15 mouse cellular contexts compared by ENCODE assay signal in genomic region chr6:94814711-94815110, GRCm38 (mm10).
"Had no signal": no experiment of that assay in that cellular context is flagged by ENCODE, and none has a peak within 500 bp of the region (broad histone marks: within the 10 kb centered on the region; RNA-seq: fewer than 3 reads in every experiment).

No protein-coding gene starts in this region.

- H3K9ac ChIP-seq: kidney, embryonic 15.5 days; liver, embryonic 14.5 days had no signal

- H3K4me2 ChIP-seq: kidney, embryonic 15.5 days had no signal

- ATAC-seq: inflammation-experienced regulatory T-cells, adult 6 months; intestine, postnatal 0 days; lung, postnatal 0 days had no signal

- H3K36me3 ChIP-seq: kidney, embryonic 15.5 days; limb, embryonic 10.5 days; midbrain, embryonic 10.5 days had no signal

- DNase-seq: kidney, postnatal 25 days; lung, adult 2 months; lung, postnatal 4 days; right cerebral cortex, adult 18-20 months; thymus, postnatal 4 days had no signal

- H3K27ac ChIP-seq: kidney, embryonic 15.5 days; left cerebral cortex, adult 2 months; limb, embryonic 10.5 days; liver, embryonic 14.5 days; midbrain, embryonic 10.5 days; stomach, postnatal 0 days had no signal

- H3K9me3 ChIP-seq: kidney, embryonic 15.5 days; limb, embryonic 10.5 days; midbrain, embryonic 10.5 days had no signal

- H3K4me3 ChIP-seq: kidney, embryonic 15.5 days; left cerebral cortex, adult 2 months; limb, embryonic 10.5 days; midbrain, embryonic 10.5 days; myocyte had no signal
